Mouse (Mus musculus) ES-Bruce4 (cell line): ENCODE measurements around the gene Mapkapk3. TPM values are rescaled to one million over a fixed set of nuclear protein-coding genes. Genes with fewer than 3 reads are reported as not detected.
A peak's percentile ranks its signal among the peaks of the same experiment; 100 is the strongest.

Source experiments
- H3K27ac ChIP-seq: 2 replicates; pipeline ENCODE4 v1.5.1; 2012; ENCODE audit warnings: low read length, inconsistent platforms; ENCODE audit not compliant: insufficient read depth
- H3K27me3 ChIP-seq: 2 replicates; pipeline ENCODE4 v1.6.1; 2012; ENCODE audit warnings: mild to moderate bottlenecking, low read length, inconsistent platforms; ENCODE audit not compliant: control insufficient read depth, poor library complexity, insufficient read depth, severe bottlenecking
- H3K36me3 ChIP-seq: 2 replicates; pipeline ENCODE4 v1.6.1; 2012; ENCODE audit warnings: inconsistent platforms, mild to moderate bottlenecking, low read length, moderate library complexity; ENCODE audit not compliant: control insufficient read depth, poor library complexity, insufficient read depth, severe bottlenecking
- H3K4me1 ChIP-seq: one replicate; pipeline ENCODE4 v1.8.1; 2011; ENCODE audit warnings: low read length; ENCODE audit not compliant: control insufficient read depth, insufficient read depth
- H3K4me3 ChIP-seq: 2 replicates; pipeline ENCODE4 v1.5.1; 2011; ENCODE audit warnings: low read depth, mild to moderate bottlenecking, low read length
- H3K9ac ChIP-seq: 2 replicates; pipeline ENCODE4 v1.6.1; 2012; ENCODE audit warnings: low read depth, mild to moderate bottlenecking, inconsistent platforms; ENCODE audit not compliant: poor library complexity, severe bottlenecking
- H3K9me3 ChIP-seq: replicated peaks from 2 replicates; pipeline ENCODE4 v1.6.1; 2012; ENCODE audit warnings: mild to moderate bottlenecking, low read length, inconsistent platforms; ENCODE audit not compliant: control insufficient read depth, poor library complexity, insufficient read depth, severe bottlenecking
- CTCF ChIP-seq: IDR thresholded peaks from one replicate; pipeline ENCODE4 v1.8.1; 2011; ENCODE audit warnings: low read depth, low read length
- EP300 ChIP-seq: IDR thresholded peaks from 2 replicates; pipeline ENCODE4 v1.6.1; 2011; ENCODE audit warnings: low read depth, low read length; ENCODE audit not compliant: insufficient read depth
- POLR2A ChIP-seq: IDR thresholded peaks from one replicate; pipeline ENCODE4 v1.8.1; 2011; ENCODE audit warnings: low read length; ENCODE audit not compliant: insufficient read depth
- polyA plus RNA-seq: library from polyadenylated mRNA; stranded (reverse); fragments of >200 nt; gene quantifications from 2 replicates; pipeline ENCODE4 v1.2.4, GENCODE M21; 2011; ENCODE audit warnings: low read depth; ENCODE audit not compliant: missing spikeins, insufficient read depth, insufficient read length

Gene Mapkapk3
- polyA plus RNA-seq, 1 experiment, result 71.8 TPM

DNA sequence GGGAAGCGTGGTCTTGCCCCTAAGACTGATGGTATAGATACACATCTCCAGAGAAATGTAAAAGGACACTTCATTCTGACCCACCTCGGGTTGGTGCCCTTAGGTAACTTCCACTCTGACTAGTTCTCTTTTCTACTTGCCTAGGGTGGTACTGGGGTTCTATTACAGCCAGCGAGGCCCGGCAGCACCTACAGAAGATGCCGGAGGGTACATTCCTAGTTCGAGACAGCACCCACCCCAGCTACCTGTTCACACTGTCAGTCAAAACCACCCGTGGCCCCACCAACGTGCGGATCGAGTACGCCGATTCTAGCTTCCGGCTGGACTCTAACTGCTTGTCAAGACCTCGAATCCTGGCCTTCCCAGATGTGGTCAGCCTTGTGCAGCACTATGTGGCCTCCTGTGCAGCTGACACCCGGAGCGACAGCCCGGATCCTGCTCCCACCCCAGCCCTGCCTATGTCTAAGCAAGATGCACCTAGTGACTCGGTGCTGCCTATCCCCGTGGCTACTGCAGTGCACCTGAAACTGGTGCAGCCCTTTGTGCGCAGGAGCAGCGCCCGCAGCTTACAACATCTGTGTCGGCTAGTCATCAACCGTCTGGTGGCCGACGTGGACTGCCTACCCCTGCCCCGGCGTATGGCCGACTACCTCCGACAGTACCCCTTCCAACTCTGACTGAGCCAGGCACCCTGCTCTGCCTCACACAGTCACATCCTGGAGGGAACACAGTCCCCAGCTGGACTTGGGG is 10.7 kb upstream of the Mapkapk3 start:
- Histone ChIP-seq H3K9ac (no peak overlapping the region), H3K4me3 (no peak overlapping the region), H3K36me3 (peaks cover 10% of the 10 kb centered on the region), H3K27ac (no peak overlapping the region), H3K9me3 (no peaks in the 10 kb centered on the region), H3K4me1 (peaks cover 9% of the 10 kb centered on the region), H3K27me3 (no peaks in the 10 kb centered on the region)
- no peak for TF ChIP-seq EP300
- TF ChIP-seq POLR2A, result no peak
- TF ChIP-seq CTCF, result no peak

- H3K9me3 ChIP-seq, result no peaks in the 10 kb centered on the region
- 0 out of 2 replicates have a peak overlapping the region, but pooled peaks have one; percentile 9 for H3K9ac ChIP-seq
- no peak overlapping the region for H3K27ac ChIP-seq
- H3K4me3 ChIP-seq, result no peak overlapping the region
- TF ChIP-seq POLR2A (no peak), EP300 (no peak), CTCF (no peak)
- peaks cover 9% of the 10 kb centered on the region for H3K4me1 ChIP-seq
- no peaks in the 10 kb centered on the region for H3K27me3 ChIP-seq
- peaks cover 10% of the 10 kb centered on the region for H3K36me3 ChIP-seq
These were observed 10.1 kb upstream of the Mapkapk3 start for GRCm38 (mm10) chr9:107299783-107300182.

DNA sequence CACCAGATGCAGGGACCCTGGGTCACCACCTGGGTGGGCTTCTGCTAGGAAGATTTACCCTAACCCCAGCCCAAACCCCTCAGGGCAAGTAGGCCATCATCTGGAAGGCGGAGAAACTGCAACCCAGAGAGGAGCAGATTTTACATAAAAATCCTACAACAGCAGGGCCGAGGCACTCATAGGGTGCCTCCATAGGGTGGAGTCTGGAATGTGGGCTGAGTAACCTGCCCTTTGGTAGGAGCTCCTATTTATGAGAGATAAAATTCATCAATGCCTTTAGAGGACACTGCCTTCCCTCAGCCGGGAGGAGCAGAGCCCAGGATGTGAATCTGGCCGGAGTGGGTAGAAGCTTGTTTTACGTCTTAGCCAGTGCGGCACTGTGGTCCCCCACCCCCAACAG is 9.2 kb upstream of the Mapkapk3 start:
- no peak for TF ChIP-seq CTCF
- TF ChIP-seq EP300, result peak; percentile 26; the same call in 1 of the 2 replicates
- peaks cover 9% of the 10 kb centered on the region for H3K4me1 ChIP-seq
- H3K27me3 ChIP-seq, result no peaks in the 10 kb centered on the region
- H3K36me3 ChIP-seq, result peaks cover 10% of the 10 kb centered on the region
- peak overlapping the region; percentile 10; the same call in 1 of the 2 replicates for H3K9ac ChIP-seq
- H3K27ac ChIP-seq, result peak overlapping the region; percentile 50
- H3K9me3 ChIP-seq, result no peaks in the 10 kb centered on the region
- peak overlapping the region; percentile 21; the same call in 1 of the 2 replicates for H3K4me3 ChIP-seq

- H3K4me3 ChIP-seq, result peak overlapping the region; percentile 90; the same call in 1 of the 2 replicates
- no peaks in the 10 kb centered on the region for H3K9me3 ChIP-seq
- peaks cover 10% of the 10 kb centered on the region for H3K36me3 ChIP-seq
- no peaks in the 10 kb centered on the region for H3K27me3 ChIP-seq
- TF ChIP-seq POLR2A (no peak), EP300 (no peak), CTCF (no peak)
- peak overlapping the region; percentile 50 for H3K27ac ChIP-seq
- peak overlapping the region; percentile 73; the same call in 1 of the 2 replicates for H3K9ac ChIP-seq
- H3K4me1 ChIP-seq, result peaks cover 9% of the 10 kb centered on the region
These were observed 8.5 kb upstream of the Mapkapk3 start for GRCm38 (mm10) chr9:107298059-107298780.

GRCm38 (mm10) chr9:107297658-107298057 is 8.0 kb upstream of the Mapkapk3 start:
- H3K9me3 ChIP-seq, result no peaks in the 10 kb centered on the region
- no peaks in the 10 kb centered on the region for H3K27me3 ChIP-seq
- peak overlapping the region; percentile 90 for H3K4me3 ChIP-seq
- TF ChIP-seq CTCF (no peak), EP300 (no peak), POLR2A (no peak)
- H3K9ac ChIP-seq, result peak overlapping the region; percentile 73
- H3K4me1 ChIP-seq, result peaks cover 9% of the 10 kb centered on the region
- no peak overlapping the region for H3K27ac ChIP-seq
- H3K36me3 ChIP-seq, result peaks cover 10% of the 10 kb centered on the region

DNA sequence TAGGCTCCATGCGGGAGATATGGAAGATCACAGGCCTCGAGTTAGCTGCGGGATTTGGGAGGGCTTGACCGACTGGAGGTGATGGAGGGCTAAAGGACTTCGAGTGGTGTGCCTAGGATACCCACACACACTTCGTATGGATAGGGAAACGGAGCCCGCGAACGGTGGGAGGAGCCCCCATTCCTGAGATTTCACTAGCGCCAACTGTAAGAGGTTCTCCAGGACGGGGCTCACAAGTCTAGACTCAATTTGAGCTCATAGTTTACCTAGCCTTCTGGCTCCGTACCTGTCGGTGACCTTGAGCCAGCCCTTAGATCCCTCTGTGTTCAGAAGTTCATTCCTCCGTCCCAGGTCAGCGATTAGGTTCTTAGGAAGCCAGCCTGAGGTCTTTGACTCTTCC is 7.4 kb upstream of the Mapkapk3 start:
- Histone ChIP-seq H3K9ac (peak overlapping the region; percentile 73), H3K27ac (peak overlapping the region; percentile 69), H3K4me3 (peak overlapping the region; percentile 90), H3K4me1 (peaks cover 9% of the 10 kb centered on the region), H3K27me3 (no peaks in the 10 kb centered on the region), H3K9me3 (no peaks in the 10 kb centered on the region), H3K36me3 (peaks cover 10% of the 10 kb centered on the region)
- TF ChIP-seq CTCF (no peak), POLR2A (no peak), EP300 (no peak)
